Mouse (Mus musculus) kidney, postnatal 14 days (tissue): Measurements from ENCODE around the gene Lmod1.

Experiments
- DNase-seq: peaks from one replicate; pipeline ENCODE4 v3.0.0; 2022; ENCODE audit warnings: mixed read lengths

The Lmod1 gene

DNA sequence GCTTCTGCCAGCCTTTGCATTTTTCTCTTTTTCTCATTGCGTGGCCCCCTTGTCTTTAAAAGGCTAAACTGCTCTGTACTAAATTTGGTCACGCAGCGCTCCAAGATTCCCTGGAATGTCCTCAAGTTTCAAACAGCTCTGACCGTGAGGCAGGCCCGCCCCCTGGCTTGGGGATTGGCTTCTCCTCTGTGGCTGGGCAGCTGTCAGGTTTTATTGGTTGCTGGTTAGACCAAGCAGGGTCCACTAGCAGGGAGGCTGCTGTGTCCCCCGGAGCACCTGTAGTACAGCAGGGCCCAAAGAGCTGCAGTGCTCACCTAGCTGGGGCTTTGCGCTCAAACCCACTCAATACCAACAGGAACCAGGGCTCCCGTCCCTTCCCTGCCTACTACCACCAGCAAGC lies at the start of gene Lmod1:
TSS of gene Lmod1 (plus strand) at position 237 of the 400 bp plus-strand sequence.
- peak; percentile 82 for DNase-seq

DNA sequence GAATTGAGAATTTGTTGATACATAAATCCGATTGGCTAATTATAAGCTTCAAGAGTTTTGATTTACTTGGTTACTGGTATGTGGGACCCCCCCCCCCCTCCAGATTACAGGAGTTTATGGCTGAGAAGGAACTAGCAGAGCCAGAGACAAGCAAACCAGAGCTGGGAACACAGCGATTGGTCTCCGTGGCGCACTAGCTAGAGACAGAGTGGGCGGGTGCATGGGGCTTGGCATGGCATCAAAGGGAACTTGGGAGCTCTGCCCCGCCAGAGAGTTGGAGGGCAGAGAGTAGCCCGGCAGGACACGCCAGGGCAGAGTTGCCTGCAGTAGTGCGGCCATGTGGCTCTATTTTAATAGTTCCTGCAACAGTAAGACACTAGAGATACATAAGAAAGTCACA lies 44.0 kb upstream of the Lmod1 start:
- DNase-seq = peak; percentile 78

DNA sequence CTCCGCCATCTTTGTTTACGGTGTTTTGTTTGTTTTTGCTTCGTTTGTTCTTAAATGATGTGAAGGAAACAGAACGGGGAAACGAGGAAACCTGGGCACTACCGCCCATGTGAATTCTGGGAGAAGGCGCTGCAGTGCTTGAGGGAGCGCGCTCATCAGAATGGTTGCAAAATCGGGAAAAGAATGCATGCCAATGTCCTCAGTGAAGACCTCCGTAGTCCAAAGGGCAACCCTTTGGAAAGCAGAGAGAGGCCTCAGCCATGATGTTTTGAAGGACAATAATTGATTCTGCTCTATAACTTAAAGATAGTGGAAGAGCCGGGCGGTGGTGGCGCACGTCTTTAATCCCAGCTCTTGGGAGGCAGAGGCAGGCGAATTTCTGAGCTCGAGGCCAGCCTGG lies 42.8 kb upstream of the Lmod1 start:
- no peak for DNase-seq

DNA sequence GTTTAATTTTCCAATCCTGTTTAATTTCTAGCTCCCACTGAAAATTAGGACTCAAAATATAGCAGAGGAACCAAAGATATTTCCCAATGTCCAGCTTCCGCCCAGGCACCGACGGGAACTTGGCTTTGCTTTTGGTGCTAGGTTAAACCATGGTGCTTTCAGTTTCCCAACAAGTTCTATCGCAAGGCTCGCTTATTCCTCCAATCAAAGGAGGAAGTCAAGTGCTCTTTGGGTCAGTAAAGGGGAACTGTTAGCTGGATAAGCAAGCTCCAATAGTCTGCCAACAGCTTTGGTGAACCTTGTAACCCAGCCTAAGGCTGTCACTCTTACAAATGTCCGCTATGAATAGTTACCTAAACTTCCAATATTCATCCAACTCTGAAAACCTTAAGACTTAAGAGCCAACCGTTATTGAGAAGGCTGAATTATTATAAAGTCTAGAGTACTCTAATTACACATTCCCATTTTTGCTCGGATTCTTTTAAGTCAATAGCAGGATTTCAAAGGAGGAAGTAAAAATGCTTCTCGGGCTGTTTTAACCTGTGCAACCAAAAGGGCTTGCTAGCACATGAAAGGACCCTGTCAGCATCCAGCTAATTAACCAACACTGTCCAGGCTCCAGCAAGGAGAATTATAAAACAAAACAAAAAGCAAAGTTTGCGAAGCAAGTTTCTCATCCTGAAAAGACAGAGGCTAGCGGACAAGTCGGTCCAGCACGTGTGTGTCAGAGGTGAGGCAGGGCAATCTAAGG lies 41.9 kb upstream of the Lmod1 start:
- no peak for DNase-seq

DNA sequence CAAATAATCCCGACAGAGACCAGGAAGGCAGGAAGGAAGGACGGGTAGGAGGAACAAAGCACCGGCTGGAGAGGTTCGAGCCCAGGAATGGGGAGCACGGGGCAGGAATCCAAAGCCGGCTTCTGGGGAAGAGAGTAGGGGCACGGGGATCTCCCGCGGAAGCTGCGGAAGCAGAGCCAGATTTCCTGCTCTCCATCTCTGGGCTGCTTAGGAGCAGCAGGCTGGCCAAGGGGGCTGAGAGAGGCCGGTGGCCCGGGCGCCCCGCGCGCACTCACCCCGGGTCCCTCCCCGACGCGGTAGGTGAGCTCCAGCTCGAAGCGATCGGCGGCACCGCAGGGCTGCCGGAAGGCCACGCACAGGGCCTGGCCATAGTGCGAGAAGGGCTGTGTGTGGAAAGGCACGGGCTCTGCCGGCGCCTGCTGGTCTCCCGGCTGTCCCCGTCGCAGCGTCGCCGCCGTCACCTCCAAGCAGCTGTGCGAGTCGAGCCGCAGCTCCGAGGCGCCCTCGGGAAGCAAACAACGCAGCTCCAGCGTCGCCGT lies 41.3 kb upstream of the Lmod1 start:
- DNase-seq = peak; percentile 50

DNA sequence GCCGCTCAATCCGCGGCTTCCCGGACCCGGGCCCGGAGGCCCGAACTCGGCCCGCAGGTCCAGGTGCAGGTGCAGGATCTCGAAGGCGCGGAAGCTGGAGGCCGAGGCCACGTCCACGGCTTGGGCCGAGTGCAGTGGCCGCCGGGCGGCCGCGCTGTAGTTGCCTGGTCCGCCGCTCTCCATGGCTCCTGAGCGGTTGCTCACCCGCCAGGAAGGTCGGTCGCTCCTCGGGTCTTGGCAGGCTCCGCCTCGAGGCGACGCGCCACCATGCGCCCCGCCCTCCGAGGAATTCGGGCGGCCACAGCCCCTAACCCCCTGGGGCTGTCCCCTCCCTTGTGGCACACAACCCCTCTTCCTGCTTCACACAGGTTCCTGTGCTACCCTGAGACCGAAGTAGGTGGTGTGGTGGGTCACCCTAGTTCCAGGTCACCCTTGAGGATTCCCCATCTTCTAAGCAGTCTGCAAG lies 40.7 kb upstream of the Lmod1 start, which contains the start of gene Rnpep:
TSS of gene Rnpep (minus strand) at position 259 of the 466 bp plus-strand sequence.
- DNase-seq = peak; percentile 82

DNA sequence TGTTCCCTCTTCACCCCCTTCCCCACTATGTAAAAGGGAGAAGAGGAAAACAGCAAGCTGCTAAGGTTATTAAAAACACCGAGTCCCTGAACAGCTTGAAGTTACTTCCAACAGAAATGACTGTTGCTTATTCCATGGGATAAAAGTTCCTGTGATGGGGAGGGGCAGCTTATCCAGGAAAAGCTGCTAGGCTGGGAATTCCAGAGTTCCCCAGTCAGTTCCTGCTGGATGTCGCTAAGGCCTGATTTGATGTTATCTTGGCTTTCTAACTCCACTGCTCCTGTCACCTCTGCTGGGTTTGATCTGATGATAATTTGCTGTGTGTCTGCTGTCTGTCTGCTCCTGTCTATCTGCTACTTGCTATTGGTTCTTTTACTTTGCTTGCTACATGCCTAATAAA lies 38.3 kb upstream of the Lmod1 start:
- DNase-seq = peak; percentile 29

DNA sequence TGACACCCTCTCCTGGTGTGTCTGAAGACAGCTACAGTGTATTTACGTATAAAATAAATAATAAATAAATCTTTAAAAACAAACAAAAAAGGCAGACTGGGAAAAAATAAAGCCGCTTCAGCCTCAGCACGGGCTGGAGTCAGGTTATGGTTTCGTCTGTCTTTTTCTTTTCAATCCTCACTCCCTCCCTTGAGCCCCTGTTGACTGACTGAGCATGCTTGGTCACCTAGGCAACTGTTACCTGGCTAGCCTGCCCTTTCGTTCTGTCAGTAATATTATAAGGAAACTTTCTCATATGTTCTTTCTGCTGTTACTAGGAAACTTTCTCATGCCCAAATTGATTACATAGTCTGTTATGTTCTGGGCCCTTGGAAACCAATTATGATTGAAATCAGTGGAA lies 33.7 kb upstream of the Lmod1 start:
- DNase-seq = no peak

DNA sequence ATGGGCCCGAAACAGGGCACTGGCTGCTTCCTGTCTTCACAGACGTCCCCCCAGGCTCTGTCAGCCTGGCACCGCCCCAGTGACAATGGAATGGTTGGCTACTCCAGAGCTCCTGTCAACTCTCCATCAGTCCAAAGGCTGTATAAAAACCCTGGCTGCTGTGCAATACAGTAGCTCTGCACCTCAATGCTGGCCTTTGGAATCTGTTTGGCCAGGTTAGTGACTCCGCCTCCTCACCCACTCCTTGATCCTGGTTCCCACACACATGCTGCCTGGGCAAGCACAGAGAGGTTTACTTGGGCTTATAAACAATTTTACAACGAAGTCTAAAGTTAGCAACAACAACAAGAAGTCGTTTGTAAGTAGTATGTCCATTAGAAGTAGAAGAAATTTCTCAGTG lies 13.3 kb upstream of the Lmod1 start:
- peak; percentile 65 for DNase-seq

DNA sequence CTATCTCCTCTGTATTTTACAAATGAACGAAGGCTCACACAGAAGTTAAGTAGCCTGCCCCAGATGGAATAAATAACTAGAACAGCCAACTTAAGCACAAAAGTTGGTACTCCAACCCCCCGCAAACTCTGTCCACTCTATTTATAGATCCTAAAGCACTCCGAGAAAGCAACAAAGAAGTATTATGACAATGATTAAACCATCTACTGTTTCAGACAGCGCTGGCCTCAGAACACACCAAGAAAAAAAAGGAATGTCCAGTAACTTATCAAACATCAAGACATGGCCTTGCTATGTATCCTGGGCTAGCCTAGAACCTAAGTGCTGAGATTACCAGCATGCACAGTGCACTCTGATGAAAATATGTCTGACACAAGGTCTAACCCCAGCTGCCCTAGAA lies 12.4 kb upstream of the Lmod1 start:
- no peak for DNase-seq

DNA sequence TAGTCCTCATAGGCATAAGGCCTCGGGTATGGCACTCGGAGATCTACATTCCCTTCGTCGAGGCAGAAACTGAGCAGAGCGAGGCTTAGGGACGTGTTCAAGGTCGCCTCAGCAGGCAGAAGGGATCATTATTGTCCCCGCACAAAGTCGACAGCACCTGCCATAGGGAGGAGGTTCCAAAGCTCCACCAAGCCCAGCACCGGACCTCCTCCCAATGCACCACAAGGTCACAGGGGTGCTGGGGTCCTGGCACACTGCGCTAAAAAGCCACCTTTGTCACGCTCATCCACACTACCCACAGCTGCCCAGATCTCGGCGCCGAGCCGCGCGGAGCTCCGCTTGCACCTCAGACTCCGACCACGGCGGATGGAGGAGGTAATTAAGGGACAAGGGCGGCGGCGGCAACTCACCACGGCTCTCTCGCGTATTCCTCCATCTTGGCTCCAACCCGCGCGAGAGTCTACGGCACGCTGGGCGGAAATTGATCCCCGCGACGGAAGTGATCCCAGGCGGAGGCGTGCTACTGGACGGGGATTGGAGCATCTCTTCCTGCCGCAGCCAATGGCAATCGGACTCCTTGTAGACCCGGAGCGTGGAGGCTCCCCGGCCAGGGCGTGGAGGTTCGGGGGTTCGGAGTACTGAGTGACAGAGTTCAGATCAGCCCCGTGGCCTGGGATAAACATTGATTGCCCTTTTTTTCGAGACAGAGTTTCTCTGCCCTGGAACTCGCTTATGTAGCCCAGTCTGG lies 11.1 kb upstream of the Lmod1 start, which contains the start of gene Timm17a:
TSS of gene Timm17a (minus strand) at position 495 of the 748 bp plus-strand sequence.
- peak; percentile 95 for DNase-seq

DNA sequence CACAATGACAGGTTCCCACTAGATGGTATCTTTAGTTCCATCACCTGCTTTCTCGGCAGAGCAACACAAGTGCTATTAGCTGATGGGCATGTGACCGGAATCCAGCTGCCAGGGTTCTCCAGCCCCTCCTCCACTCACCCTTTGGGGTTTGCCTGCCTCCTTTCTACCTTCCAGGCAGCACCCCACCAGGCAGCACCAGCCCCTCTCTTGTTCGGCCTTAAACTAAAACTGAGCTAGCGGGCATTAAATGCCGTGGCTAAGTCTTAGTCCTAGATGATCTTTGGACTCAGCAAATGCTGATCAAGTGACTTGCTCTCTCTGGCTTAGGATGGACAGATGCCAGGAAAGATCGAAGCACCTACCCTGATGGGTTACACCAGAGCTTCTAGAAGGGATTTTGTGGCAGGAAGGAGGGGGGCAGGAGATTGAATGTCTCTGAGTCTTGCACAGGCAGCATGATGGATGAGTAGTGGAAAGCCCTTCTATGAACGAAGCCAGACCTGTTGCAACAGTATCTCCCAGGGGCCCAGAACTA lies 1.2 kb upstream of the Lmod1 start:
- peak; percentile 52 for DNase-seq

DNA sequence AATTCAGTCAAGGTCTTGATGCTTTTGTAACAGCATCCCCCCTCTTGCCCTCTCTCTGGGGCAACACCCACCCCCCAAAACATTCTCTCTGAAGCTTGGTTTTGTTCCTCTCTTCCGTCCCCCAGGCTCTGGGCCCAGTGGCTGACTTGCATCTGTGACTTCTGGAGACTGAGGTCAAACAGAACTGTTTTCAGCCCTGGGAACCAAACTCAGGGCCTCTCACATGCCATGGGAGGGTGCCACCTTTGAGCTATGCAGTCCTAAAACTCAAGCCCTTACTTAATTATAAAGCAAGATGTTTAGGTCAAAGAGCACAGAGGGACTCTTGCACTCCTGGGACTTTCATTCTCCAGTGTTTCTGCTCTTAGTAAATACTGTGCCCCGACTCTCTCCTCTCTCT lies 1.3 kb downstream of the Lmod1 start:
- DNase-seq = no peak

DNA sequence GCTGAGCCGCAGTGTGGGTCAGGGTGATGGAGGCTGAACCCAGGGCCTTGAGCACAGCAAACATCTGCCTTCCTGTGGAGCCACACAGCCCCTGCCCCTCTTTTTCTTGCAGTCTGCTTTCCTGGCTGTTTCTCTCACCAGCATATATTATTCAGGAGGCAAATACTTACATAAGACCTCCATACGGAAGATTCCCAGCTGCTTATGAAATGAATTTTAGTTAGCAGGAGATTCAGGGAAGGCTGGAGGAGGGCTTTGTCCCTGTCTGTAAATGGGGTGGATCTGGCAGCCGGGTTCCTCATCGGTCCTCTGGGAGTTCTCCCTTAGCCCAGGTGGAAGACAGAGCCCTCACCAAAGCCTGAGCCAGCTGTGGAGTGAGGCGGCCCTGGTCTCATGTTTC lies 3.8 kb downstream of the Lmod1 start:
- DNase-seq = no peak

DNA sequence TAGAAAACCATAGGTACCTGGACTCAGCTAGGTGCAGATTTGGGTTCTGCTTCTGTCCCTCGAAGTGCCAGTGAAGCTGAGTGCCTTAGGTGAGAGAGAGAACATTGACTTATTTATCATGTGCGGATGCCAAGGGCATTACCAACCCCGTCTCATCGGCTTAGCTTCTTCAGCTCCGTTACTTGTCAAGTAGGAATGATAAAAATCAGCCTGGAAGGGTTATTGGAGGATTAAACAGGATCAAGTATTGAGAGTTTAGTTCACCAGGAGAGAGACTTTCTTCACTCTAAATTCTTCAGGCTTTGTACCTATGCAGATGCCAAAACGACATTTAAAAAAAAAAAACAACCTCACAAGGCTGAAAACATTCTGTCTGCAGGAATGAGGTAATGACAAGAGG lies 6.0 kb downstream of the Lmod1 start:
- no peak for DNase-seq

DNA sequence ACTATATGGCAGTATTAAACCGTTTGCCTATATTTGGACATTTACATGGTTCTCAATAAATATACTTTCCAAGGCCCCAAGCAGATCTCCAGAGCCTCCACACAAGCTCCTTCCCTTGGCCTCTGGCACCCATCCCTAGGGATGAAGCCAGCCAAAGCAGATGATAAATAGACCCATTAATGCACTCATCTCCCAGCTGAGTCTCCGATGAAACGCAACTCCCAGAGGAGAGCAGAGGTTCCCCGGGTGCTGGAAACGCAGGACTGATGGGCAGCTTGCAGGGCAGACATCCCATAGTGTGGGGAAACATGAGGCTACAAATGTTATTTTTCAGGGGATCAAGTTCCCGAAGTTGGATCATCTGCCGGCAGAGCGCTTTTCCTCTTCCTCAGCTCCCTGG lies 17.3 kb downstream of the Lmod1 start:
- DNase-seq = peak; percentile 39

DNA sequence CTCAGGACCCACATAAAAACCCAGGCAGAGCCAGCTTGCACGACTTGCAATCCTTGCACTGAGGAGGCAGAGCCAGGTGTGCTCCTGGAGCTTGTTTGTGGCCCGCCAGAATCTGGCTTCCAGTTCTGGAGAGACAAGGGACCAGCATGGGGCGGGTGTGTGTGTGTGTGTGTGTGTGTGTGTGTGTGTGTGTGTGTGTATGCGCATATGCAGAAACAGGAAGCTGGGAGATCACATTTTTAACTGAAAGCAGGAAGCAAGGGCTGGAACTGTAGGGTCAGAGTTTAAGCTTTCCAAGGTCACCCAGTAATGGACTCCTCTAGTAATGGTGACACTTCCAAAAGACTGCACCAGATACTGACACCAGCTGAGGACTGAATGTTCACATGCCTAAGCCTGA lies 19.4 kb downstream of the Lmod1 start:
- peak; percentile 43 for DNase-seq

DNA sequence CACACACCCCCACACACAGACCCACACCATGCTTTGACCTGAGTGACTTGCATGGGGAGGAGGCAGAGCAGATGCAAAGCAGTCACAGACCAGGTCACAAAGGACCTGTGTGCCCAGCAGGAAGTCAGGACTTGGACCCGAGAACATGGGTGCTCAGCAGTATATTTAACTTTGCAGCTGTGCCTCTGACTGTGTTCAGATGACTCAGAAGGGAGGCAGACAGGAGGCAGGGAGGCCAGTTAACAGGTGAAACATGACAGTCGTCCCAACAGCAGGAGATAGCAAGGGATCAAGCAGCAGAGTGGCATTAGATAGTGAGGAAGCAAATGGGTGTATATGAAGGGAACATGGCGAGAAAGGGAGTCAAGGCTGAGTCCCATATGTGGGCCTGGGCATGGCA lies 22.3 kb downstream of the Lmod1 start:
- DNase-seq = no peak

DNA sequence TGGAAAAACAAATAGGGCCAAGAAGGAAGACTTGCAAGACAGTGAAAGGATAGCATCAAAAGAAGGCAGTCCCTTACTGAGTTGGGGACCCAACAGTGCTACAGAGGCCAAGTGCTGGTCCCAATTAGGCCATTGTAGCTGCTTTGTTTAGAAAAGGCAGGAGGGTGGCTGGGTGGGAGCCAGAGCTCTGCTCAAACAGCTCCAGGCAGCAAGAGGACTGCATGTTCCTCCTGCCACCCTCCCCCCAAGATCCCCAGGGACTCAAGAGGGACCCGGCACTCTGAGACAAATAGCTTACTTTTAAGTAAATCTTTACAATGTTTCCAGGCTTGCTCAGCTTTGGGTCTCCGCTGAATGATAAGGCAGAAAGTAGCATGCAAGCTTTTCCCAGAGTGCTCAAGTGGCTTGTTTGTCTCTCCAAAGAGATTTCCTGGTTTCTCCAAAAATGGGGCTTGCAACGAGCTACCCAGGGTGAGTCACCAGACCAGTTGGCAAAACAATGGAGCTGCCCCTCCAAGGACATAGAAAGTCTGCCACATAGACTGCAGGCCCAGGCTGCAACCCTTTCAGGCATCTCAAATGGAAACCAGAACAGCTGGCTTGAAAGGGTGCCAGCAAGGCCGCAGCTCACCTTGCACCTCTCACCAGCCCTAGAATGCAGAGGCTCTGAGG lies 23.0 kb downstream of the Lmod1 start:
- peak; percentile 59 for DNase-seq

DNA sequence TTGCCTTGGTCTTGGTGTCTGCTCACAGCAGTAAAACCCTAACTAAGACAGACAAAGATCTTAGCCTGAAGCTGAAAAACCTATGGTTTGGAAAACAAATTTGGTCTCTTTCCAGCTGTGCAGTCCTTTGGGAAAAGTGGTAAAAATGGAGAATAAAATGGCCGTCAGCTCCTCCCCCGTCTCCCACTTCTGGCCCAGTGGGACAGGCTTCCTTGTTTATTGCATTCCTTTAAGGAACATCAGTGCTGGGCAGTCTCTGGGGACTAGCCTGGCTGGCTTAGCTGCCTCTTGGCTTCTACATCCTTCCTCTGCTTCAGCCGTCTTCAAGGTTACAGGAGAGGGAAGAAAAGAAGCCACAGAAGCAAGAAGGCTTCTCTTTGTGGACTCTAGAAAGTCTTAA lies 27.3 kb downstream of the Lmod1 start:
- peak; percentile 63 for DNase-seq

DNA sequence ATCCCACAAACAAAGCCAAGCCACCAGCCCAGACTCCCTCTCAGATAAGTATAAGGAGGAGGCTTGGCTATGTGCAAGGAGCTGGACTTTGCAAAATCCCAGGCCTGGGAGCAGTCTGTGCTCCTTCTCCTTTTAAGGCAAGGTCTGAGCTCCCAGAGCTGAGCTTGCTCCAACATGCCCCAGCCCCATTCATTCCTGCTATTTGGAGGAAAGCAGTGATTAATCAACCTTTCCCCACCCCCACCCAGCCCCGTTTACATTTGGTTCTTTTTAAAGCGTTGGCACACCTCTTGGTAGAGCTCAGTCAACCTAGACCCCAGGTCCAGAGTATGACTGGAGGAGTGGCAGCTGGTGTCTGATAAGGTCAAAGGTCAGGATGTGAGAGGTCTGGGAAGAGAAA lies 34.5 kb downstream of the Lmod1 start:
- DNase-seq = no peak

DNA sequence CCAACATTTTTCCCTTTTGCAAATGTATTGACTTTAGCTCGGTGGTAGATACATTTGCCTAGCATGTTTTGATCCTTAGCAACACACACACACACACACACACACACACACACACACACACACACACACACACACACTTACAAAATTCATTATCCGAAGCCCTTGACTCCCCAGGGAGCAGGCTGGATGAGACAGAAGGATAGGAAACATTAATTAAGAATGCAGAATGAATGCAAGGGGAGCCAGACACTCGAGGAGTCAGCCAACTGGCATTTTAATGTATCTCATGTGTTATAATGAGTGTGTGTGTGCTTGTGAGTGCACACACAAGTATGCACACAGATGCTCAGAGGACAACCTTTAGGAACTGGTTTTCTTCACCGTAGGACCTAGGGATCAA lies 36.9 kb downstream of the Lmod1 start:
- DNase-seq = no peak

DNA sequence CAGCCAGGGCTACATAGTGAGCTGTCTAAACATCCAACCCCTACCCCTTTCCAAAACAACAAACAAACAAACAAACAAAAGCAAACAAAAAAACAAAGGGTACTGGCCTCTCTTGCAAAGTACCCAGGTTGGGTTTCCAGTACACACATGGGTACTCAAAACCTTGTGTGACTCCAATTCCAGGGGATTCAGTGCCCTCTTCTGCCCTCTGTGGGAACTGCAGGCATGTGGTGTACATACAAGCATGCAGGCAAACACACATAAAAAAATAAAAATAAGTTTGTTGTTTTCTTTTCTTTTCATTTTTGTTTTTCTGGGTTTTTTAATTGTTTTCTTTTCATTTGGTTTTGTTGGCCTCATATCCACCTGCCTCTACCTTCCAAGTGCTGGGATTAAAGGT lies 37.5 kb downstream of the Lmod1 start:
- DNase-seq = no peak
